Mouse (Mus musculus): ENCODE data around the gene Trmt44. TPM values are rescaled to one million over a fixed set of nuclear protein-coding genes. Genes with fewer than 3 reads are reported as not detected.

Gene Trmt44
- polyA plus RNA-seq, 1 experiment from 2014 or later: 8.1 TPM

- H3K4me1 ChIP-seq: peaks cover 15% of the 10 kb centered on the region; the same call in 1 of the 2 replicates
- no peak overlapping the region for H3K4me3 ChIP-seq
- no peak overlapping the region for H3K4me2 ChIP-seq
- H3K9me3 ChIP-seq: no peaks in the 10 kb centered on the region
- H3K9ac ChIP-seq: no peak overlapping the region
- WGBS: 84% methylated on average over 2 of the region's 2 CpGs
- no peak overlapping the region for H3K27ac ChIP-seq
- ATAC-seq (ENCODE audit: insufficient number of reproducible peaks, insufficient read depth, low FRiP score, low TSS enrichment, low read depth): no peak
- H3K27me3 ChIP-seq: no peaks in the 10 kb centered on the region
- H3K36me3 ChIP-seq: peaks cover 87% of the 10 kb centered on the region
These were observed 12.3 kb downstream of the Trmt44 start for GRCm38 (mm10) chr5:35562616-35563015.

GRCm38 (mm10) chr5:35559447-35559846 lies 15.4 kb downstream of the Trmt44 start:
- H3K4me3 ChIP-seq: no peak overlapping the region
- no peaks in the 10 kb centered on the region for H3K9me3 ChIP-seq
- 73% methylated on average over 8 of the region's 8 CpGs for WGBS
- peaks cover 15% of the 10 kb centered on the region; the same call in 1 of the 2 replicates for H3K4me1 ChIP-seq
- no peak overlapping the region for H3K27ac ChIP-seq
- peaks cover 84% of the 10 kb centered on the region for H3K36me3 ChIP-seq
- ATAC-seq (ENCODE audit: insufficient number of reproducible peaks, insufficient read depth, low FRiP score, low TSS enrichment, low read depth): no peak
- no peak overlapping the region for H3K4me2 ChIP-seq
- H3K9ac ChIP-seq: no peak overlapping the region
- H3K27me3 ChIP-seq: no peaks in the 10 kb centered on the region

- no peak overlapping the region for H3K4me2 ChIP-seq
- H3K27ac ChIP-seq: no peak overlapping the region
- H3K4me3 ChIP-seq: no peak overlapping the region
- 61% methylated on average over 13 of the region's 13 CpGs for WGBS
- no peak overlapping the region for H3K9ac ChIP-seq
- H3K4me1 ChIP-seq: peaks cover 15% of the 10 kb centered on the region; the same call in 1 of the 2 replicates
- no peak for ATAC-seq (ENCODE audit: insufficient number of reproducible peaks, insufficient read depth, low FRiP score, low TSS enrichment, low read depth)
- H3K36me3 ChIP-seq: peaks cover 78% of the 10 kb centered on the region
- no peaks in the 10 kb centered on the region for H3K9me3 ChIP-seq
- H3K27me3 ChIP-seq: no peaks in the 10 kb centered on the region
These were observed 16.8 kb downstream of the Trmt44 start for GRCm38 (mm10) chr5:35557946-35558621.

GRCm38 (mm10) chr5:35556393-35556792 lies 18.5 kb downstream of the Trmt44 start:
- H3K4me1 ChIP-seq: peaks cover 30% of the 10 kb centered on the region
- no peak overlapping the region for H3K4me2 ChIP-seq
- no peak overlapping the region for H3K4me3 ChIP-seq
- H3K27me3 ChIP-seq: no peaks in the 10 kb centered on the region
- WGBS: 90% methylated on average over 7 of the region's 7 CpGs
- H3K9me3 ChIP-seq: no peaks in the 10 kb centered on the region
- peaks cover 61% of the 10 kb centered on the region for H3K36me3 ChIP-seq
- H3K27ac ChIP-seq: no peak overlapping the region
- H3K9ac ChIP-seq: no peak overlapping the region
- no peak for ATAC-seq (ENCODE audit: insufficient number of reproducible peaks, insufficient read depth, low FRiP score, low TSS enrichment, low read depth)

- peaks cover 18% of the 10 kb centered on the region for H3K4me1 ChIP-seq
- H3K9me3 ChIP-seq: no peaks in the 10 kb centered on the region
- H3K4me3 ChIP-seq: no peak overlapping the region
- WGBS: 81% methylated on average over 4 of the region's 4 CpGs
- peaks cover 40% of the 10 kb centered on the region for H3K36me3 ChIP-seq
- no peaks in the 10 kb centered on the region for H3K27me3 ChIP-seq
- no peak overlapping the region for H3K4me2 ChIP-seq
- no peak; the same call in 1 of the 2 replicates for ATAC-seq (ENCODE audit: insufficient number of reproducible peaks, insufficient read depth, low FRiP score, low TSS enrichment, low read depth)
- H3K27ac ChIP-seq: peak overlapping the region; percentile 57; the same call in 1 of the 2 replicates
- no peak overlapping the region for H3K9ac ChIP-seq
These were observed 21.9 kb downstream of the Trmt44 start for GRCm38 (mm10) chr5:35552838-35553539.

- Histone ChIP-seq H3K9ac (no peak overlapping the region), H3K4me1 (peaks cover 18% of the 10 kb centered on the region), H3K4me3 (no peak overlapping the region), H3K27me3 (no peaks in the 10 kb centered on the region), H3K36me3 (peaks cover 31% of the 10 kb centered on the region), H3K4me2 (no peak overlapping the region), H3K27ac (peak overlapping the region; percentile 57), H3K9me3 (no peaks in the 10 kb centered on the region)
- 51% methylated on average over 7 of the region's 7 CpGs for WGBS
- ATAC-seq (ENCODE audit: insufficient number of reproducible peaks, insufficient read depth, low FRiP score, low TSS enrichment, low read depth): 0 out of 2 replicates have a peak, but pooled peaks have one; percentile 56
These were observed 22.7 kb downstream of the Trmt44 start for GRCm38 (mm10) chr5:35551855-35552837.

- H3K27me3 ChIP-seq: no peaks in the 10 kb centered on the region
- H3K4me2 ChIP-seq: no peak overlapping the region
- ATAC-seq (ENCODE audit: insufficient number of reproducible peaks, insufficient read depth, low FRiP score, low TSS enrichment, low read depth): no peak
- H3K4me1 ChIP-seq: peaks cover 3% of the 10 kb centered on the region
- H3K9me3 ChIP-seq: no peaks in the 10 kb centered on the region
- no peaks in the 10 kb centered on the region for H3K36me3 ChIP-seq
- no peak overlapping the region for H3K9ac ChIP-seq
- no peak overlapping the region for H3K4me3 ChIP-seq
- H3K27ac ChIP-seq: no peak overlapping the region
These were observed 28.7 kb downstream of the Trmt44 start for GRCm38 (mm10) chr5:35546127-35546526.

- WGBS: 21% methylated on average over 4 of the region's 4 CpGs
- Histone ChIP-seq H3K4me2 (peak overlapping the region; percentile 11), H3K4me1 (peaks cover 25% of the 10 kb centered on the region), H3K27ac (peak overlapping the region; percentile 86), H3K36me3 (no peaks in the 10 kb centered on the region), H3K9me3 (no peaks in the 10 kb centered on the region), H3K4me3 (no peak overlapping the region), H3K27me3 (no peaks in the 10 kb centered on the region), H3K9ac (no peak overlapping the region)
- no peak for ATAC-seq (ENCODE audit: insufficient number of reproducible peaks, insufficient read depth, low FRiP score, low TSS enrichment, low read depth)
These were observed 33.6 kb downstream of the Trmt44 start for GRCm38 (mm10) chr5:35541059-35541790.

- no peak for ATAC-seq (ENCODE audit: insufficient number of reproducible peaks, insufficient read depth, low FRiP score, low TSS enrichment, low read depth)
- H3K4me2 ChIP-seq: peak overlapping the region; percentile 11; the same call in 1 of the 2 replicates
- no peaks in the 10 kb centered on the region for H3K9me3 ChIP-seq
- peaks cover 25% of the 10 kb centered on the region for H3K4me1 ChIP-seq
- no peak overlapping the region for H3K9ac ChIP-seq
- peak overlapping the region; percentile 86 for H3K27ac ChIP-seq
- H3K27me3 ChIP-seq: no peaks in the 10 kb centered on the region
- WGBS: 35% methylated on average over 5 of the region's 5 CpGs
- H3K4me3 ChIP-seq: no peak overlapping the region
- no peaks in the 10 kb centered on the region for H3K36me3 ChIP-seq
These were observed 34.3 kb downstream of the Trmt44 start for GRCm38 (mm10) chr5:35540555-35540954.

- WGBS: 55% methylated on average over 4 of the region's 4 CpGs
- H3K27ac ChIP-seq: no peak overlapping the region; the same call in 1 of the 2 replicates
- H3K9me3 ChIP-seq: no peaks in the 10 kb centered on the region
- no peak overlapping the region for H3K9ac ChIP-seq
- no peaks in the 10 kb centered on the region for H3K36me3 ChIP-seq
- no peak overlapping the region for H3K4me2 ChIP-seq
- no peak overlapping the region for H3K4me3 ChIP-seq
- H3K27me3 ChIP-seq: no peaks in the 10 kb centered on the region
- no peak for ATAC-seq (ENCODE audit: insufficient number of reproducible peaks, insufficient read depth, low FRiP score, low TSS enrichment, low read depth)
- peaks cover 25% of the 10 kb centered on the region for H3K4me1 ChIP-seq
These were observed 35.3 kb downstream of the Trmt44 start for GRCm38 (mm10) chr5:35539576-35539975.

- 91% methylated on average over 3 of the region's 3 CpGs for WGBS
- H3K4me3 ChIP-seq: no peak overlapping the region
- no peak for ATAC-seq (ENCODE audit: insufficient number of reproducible peaks, insufficient read depth, low FRiP score, low TSS enrichment, low read depth)
- no peak overlapping the region for H3K27ac ChIP-seq
- no peak overlapping the region for H3K4me2 ChIP-seq
- no peaks in the 10 kb centered on the region for H3K36me3 ChIP-seq
- H3K27me3 ChIP-seq: no peaks in the 10 kb centered on the region
- no peaks in the 10 kb centered on the region for H3K9me3 ChIP-seq
- H3K4me1 ChIP-seq: peaks cover 25% of the 10 kb centered on the region
- no peak overlapping the region for H3K9ac ChIP-seq
These were observed 36.8 kb downstream of the Trmt44 start for GRCm38 (mm10) chr5:35538022-35538421.
